Mouse (Mus musculus) testis, adult 2 months (tissue): ENCODE measurements around the gene Klf7. TPM values are rescaled to one million over a fixed set of nuclear protein-coding genes. Genes with fewer than 3 reads are reported as not detected.

ENCODE experiments used
- H3K27ac ChIP-seq: fragments of 200-500 bp; 2 replicates; pipeline ENCODE4 v1.5.1; 2012; ENCODE audit warnings: low read depth, low read length; ENCODE audit not compliant: control insufficient read depth, insufficient read depth
- H3K27me3 ChIP-seq: fragments of 200-500 bp; 2 replicates; pipeline ENCODE4 v1.6.1; 2012; ENCODE audit warnings: mild to moderate bottlenecking, low read length, moderate library complexity; ENCODE audit not compliant: control insufficient read depth, insufficient read depth
- H3K36me3 ChIP-seq: fragments of 200-500 bp; 2 replicates; pipeline ENCODE4 v1.6.1; 2012; ENCODE audit warnings: mild to moderate bottlenecking, low read length; ENCODE audit not compliant: control insufficient read depth, insufficient read depth
- H3K4me1 ChIP-seq: fragments of 200-500 bp; 2 replicates; pipeline ENCODE4 v1.6.1; 2012; ENCODE audit warnings: low read length; ENCODE audit not compliant: control insufficient read depth, insufficient read depth
- H3K4me3 ChIP-seq: fragments of 200-500 bp; 2 replicates; pipeline ENCODE4 v1.5.1; 2012; ENCODE audit warnings: low read depth, mild to moderate bottlenecking, low read length, moderate library complexity, mixed read lengths; ENCODE audit not compliant: control insufficient read depth
- CTCF ChIP-seq: fragments of 200-500 bp; IDR thresholded peaks from 2 replicates; pipeline ENCODE4 v1.5.1; 2012; ENCODE audit warnings: low read depth, mild to moderate bottlenecking, inconsistent platforms, low read length, moderate library complexity; ENCODE audit not compliant: control insufficient read depth, insufficient read depth, insufficient replicate concordance
- POLR2A ChIP-seq: fragments of 200-500 bp; IDR thresholded peaks from 2 replicates; pipeline ENCODE4 v1.6.1; 2012; ENCODE audit warnings: low read depth, mild to moderate bottlenecking, inconsistent platforms, low read length, moderate library complexity; ENCODE audit not compliant: control insufficient read depth
- polyA plus RNA-seq: library from polyadenylated mRNA; depleted of rRNA; stranded (reverse); fragments of >200 nt; gene quantifications from 2 replicates; pipeline ENCODE4 v1.2.3, GENCODE M21; 2012

Gene Klf7
- polyA plus RNA-seq, 1 experiment, result 2.5 TPM

DNA sequence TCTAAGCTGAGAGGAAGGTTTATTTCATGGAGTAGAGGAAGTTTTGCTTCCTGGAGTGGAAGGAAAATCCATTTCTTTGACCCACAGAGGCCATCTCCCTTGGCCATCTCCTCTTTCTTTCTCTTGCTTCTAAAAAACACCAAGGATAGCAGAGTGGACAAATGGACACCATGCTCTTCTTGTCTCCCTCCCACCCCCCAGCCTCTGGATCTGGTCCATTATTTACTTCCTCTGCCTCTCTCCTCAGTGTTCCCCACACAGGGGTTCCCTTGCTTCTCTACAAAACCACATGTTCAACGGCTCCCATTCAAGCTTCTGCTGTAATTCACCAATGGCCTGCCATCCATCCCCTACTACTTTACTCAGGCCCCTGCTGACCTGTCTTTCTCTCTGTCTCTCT lies 32.4 kb downstream of the Klf7 start:
- no peaks in the 10 kb centered on the region for H3K4me1 ChIP-seq
- H3K36me3 ChIP-seq, result no peaks in the 10 kb centered on the region
- H3K27me3 ChIP-seq, result no peaks in the 10 kb centered on the region
- no peak overlapping the region for H3K27ac ChIP-seq
- no peak for TF ChIP-seq POLR2A
- no peak for TF ChIP-seq CTCF
- H3K4me3 ChIP-seq, result no peak overlapping the region

DNA sequence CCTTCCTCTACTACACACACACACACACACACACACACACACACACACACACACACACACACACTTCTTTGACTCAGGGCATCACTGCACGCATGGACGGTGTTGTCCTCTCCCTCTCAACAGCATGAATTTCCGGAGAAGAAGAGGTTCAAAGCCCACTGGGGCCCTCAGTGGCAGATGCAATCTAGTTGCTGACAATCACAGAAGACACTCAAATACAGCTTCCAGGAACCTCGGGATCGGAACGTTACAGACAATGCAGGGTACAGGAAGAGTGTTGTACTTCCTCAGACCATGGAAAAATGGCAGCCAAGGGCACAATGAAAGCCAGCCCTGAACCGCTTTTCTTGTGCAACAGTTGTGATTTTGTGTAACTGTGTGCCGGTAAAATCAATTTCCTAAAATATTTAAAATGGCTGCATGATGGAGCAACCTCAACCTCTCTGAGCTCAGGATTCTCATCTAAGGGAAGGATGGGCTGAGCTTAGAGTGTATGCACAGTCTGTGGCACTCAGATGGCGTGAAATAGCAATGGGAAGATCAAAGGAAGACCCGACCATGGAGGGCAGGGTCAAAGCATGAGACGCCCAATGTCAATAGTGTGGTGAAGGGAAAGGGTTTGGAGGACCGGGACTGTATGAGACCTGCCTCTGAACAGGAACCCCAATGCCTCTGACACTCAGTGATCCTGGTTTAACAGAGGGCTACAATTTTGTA lies 33.3 kb downstream of the Klf7 start:
- Histone ChIP-seq H3K27ac (no peak overlapping the region), H3K27me3 (no peaks in the 10 kb centered on the region), H3K36me3 (no peaks in the 10 kb centered on the region), H3K4me3 (no peak overlapping the region), H3K4me1 (no peaks in the 10 kb centered on the region)
- TF ChIP-seq POLR2A (no peak), CTCF (no peak)

DNA sequence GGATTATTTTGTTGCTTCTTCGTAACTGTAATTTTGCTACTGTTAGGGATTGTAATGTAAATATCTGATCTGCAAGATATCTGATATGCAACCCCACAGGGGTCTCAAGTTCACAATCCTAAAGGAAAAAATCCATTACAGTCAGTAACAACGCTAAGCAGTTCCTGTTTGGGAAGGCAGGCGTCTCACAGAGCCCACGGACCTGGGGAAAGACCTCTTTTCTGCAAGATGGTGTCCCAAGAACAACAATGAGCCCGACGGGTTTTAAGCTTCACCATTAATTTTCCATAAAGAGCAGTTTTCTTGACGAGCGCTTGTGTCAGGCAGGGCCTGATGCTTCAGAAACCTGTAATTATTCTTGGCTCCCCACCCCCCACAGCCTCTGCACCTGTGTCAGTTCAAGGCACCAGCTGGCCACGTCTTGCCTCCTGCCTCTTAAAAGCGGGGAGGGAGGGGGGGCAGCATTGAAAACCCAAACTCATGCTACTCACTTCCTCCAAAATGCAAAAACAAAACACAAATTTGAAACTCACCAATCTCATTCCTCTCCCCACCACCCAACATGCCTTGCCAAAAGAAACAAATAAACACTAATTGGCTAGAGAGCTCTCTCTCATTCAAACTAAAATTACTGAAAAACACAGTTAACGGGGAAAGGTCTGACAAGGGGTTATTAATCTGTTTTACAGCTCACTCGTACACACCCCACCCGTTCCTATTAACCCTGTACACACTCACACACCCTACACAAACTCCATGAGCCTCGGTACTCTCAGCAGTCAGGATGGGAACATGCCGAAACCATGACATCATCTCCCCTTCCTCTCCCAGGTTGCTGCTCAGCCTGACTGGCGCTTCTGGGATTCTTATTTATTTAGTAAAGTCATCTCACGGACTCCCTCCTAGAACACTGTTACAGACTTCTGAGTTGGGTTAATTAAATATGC lies 34.2 kb downstream of the Klf7 start:
- no peaks in the 10 kb centered on the region for H3K27me3 ChIP-seq
- no peak overlapping the region for H3K4me3 ChIP-seq
- H3K27ac ChIP-seq, result no peak overlapping the region
- no peaks in the 10 kb centered on the region for H3K36me3 ChIP-seq
- H3K4me1 ChIP-seq, result no peaks in the 10 kb centered on the region
- TF ChIP-seq POLR2A (no peak), CTCF (no peak)

- H3K27ac ChIP-seq, result no peak overlapping the region
- no peaks in the 10 kb centered on the region for H3K27me3 ChIP-seq
- TF ChIP-seq POLR2A (no peak), CTCF (no peak)
- H3K4me3 ChIP-seq, result no peak overlapping the region
- H3K36me3 ChIP-seq, result no peaks in the 10 kb centered on the region
- H3K4me1 ChIP-seq, result no peaks in the 10 kb centered on the region
These were observed 36.2 kb downstream of the Klf7 start for GRCm38 (mm10) chr1:64085875-64086274.

DNA sequence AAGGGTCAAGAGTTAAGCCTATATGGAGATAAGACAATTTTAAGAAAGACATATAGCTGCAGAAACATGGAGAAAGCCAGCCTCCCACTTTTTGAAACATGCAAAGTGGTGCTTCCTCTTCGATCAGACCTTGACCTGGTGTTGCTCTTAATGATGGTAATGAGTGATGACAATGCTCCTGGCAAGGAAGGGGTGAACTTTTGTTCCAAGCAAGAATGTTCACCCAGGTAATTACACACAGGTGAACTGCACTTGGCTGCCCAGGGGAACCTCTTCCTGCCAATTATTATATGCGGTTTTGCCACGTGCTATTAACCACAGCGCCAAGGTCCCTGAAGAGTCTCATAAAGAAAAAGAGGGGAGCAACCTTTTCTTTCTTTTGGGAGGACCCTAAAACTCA lies 36.7 kb downstream of the Klf7 start:
- Histone ChIP-seq H3K36me3 (no peaks in the 10 kb centered on the region), H3K27ac (no peak overlapping the region), H3K4me1 (no peaks in the 10 kb centered on the region), H3K4me3 (no peak overlapping the region), H3K27me3 (no peaks in the 10 kb centered on the region)
- TF ChIP-seq POLR2A, result no peak
- TF ChIP-seq CTCF, result no peak

- Histone ChIP-seq H3K4me1 (no peaks in the 10 kb centered on the region), H3K27me3 (no peaks in the 10 kb centered on the region)
These were observed 37.4 kb downstream of the Klf7 start for GRCm38 (mm10) chr1:64084706-64085105.

GRCm38 (mm10) chr1:64081791-64082190 lies 40.3 kb downstream of the Klf7 start:
- Histone ChIP-seq H3K27me3 (no peaks in the 10 kb centered on the region), H3K4me1 (no peaks in the 10 kb centered on the region), H3K27ac (no peak overlapping the region), H3K4me3 (no peak overlapping the region), H3K36me3 (no peaks in the 10 kb centered on the region)
- TF ChIP-seq POLR2A (no peak), CTCF (no peak)

More at GRCm38 (mm10) chr1:64084706-64085105, 37.4 kb downstream of the Klf7 start:
- Histone ChIP-seq H3K27ac (no peak overlapping the region), H3K36me3 (no peaks in the 10 kb centered on the region), H3K4me3 (no peak overlapping the region)
- TF ChIP-seq CTCF (no peak), POLR2A (no peak)
